Mouse (Mus musculus) cerebellum, adult (tissue): ENCODE measurements at regions not wholly inside any gene's neighbourhood (a gene's known extent, or its start where the extent isn't known, plus 50 kb on each side); places are given as distances from the start of the nearest gene placed in this dataset.

Experiments
- ATAC-seq: cut with Nextera tagmentation; 2 replicates; pipeline ENCODE4 v1.9.2; 2017; ENCODE audit warnings: mild to moderate bottlenecking, moderate library complexity, mixed read lengths; ENCODE audit not compliant: insufficient number of reproducible peaks, low FRiP score, low TSS enrichment

DNA sequence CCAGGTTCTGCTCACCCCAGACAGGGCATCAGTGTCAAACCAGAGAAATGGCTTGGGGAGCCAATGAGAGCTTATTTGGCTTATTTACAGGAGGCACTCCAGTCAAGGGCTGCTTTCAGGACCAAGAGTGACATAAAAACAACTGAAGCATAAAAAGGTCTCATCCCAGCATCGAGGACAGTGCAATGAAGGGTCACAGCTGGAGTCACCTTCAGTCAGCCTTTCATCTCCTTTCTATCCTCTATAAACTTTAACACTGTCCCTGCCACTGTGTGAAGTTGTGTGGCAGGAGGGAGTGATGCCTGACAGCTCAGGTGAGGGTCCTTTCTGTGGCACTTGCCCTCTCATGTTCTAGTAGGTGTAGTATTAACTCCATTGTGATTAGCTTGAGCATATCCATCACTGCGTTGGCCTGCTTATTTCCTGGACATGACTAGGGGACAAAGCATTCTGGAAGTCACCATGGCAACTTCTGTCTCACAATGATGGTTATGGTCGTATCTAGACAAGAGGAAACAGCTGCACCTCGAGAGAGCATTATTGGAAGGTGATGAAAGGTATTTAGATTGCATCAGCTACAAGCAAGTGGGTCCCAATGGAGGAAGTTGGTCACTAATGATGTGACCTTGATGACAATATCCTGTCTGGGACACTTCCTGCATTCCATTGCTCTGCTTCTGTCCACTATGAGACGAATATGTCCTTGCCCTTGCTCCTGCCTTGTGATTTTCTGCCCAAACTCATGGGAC, 87.8 kb upstream of the Enpp6 start:
- no peak for ATAC-seq

DNA sequence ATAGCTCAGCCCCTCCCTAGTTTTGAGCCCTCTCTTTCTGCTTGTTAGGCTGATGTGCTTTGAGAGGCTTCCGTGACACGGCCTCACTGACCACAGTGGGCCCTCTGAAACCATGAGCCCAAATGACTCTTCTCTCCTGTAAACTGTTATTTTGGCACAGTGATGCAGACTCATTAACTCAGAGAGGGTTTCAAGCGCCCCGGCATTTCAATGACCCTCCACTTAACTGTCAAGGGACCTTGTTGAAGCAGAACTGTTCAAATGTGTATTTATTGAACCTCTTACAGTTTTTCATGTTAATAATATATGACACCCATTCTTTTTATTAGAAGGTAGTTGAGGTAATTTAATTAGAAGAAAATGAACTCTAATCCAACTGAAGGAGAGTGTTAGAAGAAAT, 85.9 kb upstream of the Enpp6 start:
- no peak for ATAC-seq

DNA sequence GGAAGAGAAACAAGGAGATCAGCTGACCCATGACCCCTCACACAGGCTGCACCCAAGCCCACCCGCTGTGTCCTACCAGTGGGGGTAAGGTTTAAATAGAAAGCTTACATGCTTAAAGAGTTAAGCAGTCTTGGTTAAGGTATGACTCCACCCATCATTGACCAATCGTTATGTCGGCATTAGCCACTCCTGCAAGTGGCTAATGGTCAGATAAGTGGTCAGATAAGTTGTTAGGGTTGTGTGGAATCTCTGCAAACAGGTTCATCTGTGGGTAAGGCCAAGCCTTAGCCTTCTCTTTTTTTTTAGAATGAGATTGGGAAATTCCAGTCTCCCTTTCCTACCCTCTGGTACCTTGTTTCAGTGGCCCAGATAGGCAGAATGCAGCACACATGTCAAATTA, 82.0 kb upstream of the Enpp6 start:
- no peak for ATAC-seq

DNA sequence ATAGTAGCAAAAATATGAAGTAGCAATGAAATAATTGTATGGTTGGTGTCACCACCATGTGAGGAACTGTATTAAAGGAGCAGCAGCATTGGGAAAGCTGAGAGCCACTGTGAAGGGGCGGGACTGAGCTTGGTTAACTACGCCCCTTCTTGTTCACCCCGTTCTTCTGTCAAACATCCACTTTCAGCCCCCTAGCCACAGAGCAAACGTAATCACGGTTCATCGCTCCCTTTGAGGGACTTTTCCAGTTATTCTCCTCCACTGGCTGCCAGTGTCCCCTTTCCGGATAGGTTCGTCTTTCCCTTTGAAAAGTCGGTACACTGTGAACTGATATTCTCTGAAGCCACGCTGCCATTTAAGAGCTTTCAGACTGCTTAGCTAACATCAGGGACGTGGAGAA, 79.3 kb upstream of the Enpp6 start:
- ATAC-seq: no peak

DNA sequence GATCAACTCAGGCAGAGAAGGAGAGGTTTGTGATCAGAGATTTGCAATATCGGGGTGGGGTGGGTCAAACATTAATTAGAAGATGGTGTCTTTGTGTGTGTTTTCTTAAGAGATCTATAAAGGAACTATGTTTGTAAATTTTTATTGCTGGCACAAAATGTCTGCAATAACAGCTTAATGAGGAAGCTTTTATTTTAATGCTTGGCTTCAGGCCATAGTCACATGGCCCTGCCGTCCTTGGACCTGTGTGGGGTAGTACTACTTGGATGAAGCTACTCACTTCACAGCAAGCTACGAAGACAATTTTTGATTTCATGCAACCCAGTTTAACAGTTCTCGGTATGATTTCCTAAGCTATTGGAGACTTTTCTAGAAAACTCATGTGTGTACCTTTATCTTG, 78.5 kb upstream of the Enpp6 start:
- ATAC-seq: no peak

DNA sequence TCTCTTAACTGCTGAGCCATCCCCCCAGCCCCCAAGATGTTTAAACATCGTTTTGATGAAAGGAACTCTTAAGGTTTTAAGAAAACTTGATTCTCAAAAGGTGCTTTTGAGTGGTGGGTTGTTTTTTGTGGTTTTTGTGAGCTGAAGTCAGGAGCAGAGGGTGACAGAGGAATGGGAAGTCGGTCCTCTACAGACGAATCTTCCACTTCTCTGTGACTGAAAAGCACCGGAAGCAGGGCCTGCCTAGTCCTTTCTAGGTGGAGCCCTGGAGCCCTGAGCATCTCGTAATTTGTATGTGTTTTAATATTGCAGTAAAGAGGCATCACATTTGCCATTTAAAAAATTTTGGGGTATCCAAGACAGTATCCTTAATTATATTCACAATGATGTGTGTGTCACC, 72.7 kb upstream of the Enpp6 start:
- no peak for ATAC-seq

DNA sequence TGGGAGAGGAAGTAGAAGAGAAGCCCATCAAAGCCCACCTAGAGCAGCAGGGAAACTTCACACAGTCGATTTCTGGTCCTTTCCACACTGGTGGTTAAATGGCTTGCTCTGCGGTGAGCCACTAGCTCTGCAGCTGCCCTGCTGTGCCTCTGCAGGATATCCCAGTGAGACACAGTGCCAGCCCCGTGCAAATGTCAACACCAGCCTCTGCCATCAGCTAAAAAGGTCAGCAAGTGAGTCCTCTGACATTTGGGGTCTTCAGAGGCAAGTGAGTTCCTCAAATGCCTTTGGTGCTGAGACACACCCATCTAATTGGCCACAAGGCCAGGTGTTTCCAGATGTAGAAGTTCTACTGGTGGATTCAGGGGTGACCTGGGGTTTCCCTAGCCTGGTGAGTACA, 66.6 kb upstream of the Enpp6 start:
- no peak for ATAC-seq

DNA sequence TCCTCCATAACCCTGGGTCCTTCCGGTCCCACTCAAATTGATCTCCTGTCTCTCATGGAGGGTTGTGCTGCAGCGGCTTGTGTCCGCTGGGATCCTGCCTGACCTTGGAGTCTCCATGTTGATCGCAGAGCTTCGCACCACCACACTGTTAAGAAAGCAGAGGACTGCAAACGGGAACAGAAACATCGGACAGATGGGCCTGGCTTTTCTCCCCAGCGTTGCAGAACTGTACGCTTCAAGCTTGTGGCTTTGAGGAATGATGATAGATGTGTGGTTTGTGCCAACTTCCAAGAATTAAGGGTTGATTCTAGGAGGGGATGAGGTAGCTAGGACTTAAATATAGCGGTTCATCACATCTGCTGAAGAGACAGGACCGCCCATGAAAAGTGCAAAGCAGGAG, 65.6 kb upstream of the Enpp6 start:
- no peak for ATAC-seq

DNA sequence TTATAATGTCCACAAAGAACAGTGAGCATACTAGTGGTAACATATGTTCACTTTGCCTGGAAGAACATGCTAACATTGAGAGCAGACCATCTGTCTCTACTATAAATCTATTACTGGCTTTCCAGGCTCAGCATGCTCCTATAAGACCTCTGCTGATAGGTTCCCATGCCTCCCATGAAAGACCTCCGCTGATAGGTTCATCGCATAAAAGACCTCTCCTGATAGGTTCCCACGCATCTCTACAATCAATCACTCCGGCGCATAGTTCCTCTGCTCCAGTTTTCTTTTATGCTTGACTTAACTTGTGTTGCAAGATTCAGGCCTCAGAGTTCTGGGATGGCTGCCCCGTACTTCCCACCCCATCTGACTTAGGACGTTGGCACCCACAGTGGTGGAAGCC, 65.1 kb upstream of the Enpp6 start:
- ATAC-seq: no peak

DNA sequence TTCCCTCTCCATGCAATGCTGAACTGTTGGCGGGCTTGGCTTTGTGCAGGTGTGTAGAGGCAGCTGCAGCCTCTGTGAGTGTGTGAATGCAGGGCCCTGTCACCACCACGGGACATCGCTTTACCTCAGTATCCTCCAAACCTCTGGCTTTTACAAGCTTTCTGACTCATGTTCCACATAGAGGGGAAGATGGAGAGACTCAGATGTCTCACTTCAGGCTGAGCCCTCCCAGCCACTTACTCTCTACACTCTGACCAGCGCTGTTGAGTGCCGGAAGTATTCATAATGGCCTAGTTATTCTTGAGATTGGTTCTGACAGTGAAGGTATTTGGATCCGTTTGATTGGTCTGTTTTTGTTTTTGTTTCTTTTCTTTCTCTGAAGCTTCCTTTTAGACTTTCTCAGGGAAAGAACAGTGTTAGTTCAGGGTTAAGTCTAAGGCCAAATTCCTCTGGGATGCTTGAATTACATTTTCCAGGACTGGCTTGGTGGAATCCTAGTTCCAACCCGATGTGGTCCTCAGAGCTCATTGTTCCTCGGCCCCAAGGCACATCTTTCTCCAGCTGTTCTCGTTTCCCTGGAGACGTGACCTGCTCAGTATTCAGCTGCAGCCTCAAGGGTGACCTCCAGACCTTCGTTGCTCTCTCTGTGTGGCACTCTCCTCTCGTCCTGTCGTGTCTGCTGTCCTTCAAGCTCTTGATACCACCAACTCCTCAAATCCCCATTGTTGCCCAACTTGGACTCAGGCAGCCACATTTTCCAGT, 61.7 kb upstream of the Enpp6 start:
- no peak for ATAC-seq

DNA sequence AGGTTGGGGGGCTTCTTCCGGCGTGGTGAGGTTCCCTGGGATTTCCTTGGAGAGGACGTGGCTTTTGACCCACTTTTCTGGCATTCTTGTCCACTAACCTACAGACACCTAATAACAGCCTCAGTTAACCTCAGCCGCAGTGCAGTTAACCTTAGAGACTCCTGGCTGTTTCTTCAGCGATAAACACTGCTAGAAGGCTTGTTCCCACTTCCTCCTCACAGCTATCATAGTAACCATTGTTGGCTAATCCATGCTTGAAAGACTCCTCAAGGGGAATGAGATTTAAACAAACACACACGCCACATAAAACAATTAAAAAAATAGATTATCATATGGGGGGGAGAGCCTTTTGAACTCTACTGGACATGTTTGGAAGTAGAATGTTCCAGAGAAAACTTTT, 58.0 kb upstream of the Enpp6 start:
- no peak for ATAC-seq

DNA sequence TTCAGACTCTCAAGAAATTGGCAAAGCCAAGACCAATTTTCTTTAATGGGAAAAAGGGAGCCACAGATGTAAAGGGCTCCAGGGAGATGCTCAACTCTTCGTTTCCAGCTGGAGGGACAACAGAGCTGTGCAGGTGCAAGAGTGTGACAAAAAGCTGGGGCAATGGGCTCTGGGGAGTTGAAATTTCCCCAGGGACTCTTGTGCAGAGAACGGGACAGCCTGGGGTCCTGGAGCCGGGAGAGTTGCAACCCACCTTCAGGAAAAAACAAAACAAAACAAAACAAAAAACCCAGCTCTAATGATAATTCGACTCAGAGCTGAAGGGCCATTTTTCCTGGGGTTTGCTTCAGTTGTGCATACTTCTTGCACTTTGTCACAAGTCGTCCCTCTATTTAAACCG, 57.0 kb upstream of the Enpp6 start:
- no peak for ATAC-seq

DNA sequence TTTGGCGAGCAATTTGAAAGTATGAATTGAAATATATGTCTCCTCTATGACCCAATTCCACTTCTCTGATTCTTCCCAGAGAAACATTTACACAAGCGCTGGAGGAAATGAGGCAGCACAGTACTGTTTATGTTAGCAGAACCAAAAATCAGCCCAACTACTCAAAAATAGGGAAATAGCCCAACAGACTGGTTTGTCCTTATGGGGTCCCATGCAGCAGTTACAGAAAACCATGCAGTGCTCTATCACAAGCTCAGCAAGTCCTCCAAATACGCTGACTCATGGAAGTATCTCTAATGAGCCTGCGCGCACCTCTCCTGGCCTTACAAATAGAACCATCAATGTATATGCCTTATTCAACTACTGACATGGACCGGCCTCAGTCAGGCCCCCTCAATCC, 55.4 kb upstream of the Enpp6 start:
- ATAC-seq: no peak

DNA sequence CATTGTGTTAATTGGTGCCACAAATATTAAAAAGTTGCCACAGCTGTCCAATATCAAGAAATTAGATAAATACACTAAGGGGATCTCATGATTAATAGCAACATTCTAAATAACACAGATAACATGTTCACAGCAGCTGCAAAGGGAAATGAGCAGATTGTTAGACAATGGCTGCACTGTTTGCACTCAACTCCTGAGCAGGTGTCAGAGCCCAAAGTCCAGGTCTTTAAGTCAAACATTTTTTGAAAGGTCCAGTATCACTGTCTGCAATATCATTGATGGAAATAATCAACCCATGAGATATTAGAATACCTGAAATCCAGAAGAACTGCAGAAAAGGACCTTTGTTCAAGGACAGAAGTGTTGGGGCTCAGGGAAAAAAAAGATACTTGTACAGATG, 53.4 kb upstream of the Enpp6 start:
- no peak for ATAC-seq

DNA sequence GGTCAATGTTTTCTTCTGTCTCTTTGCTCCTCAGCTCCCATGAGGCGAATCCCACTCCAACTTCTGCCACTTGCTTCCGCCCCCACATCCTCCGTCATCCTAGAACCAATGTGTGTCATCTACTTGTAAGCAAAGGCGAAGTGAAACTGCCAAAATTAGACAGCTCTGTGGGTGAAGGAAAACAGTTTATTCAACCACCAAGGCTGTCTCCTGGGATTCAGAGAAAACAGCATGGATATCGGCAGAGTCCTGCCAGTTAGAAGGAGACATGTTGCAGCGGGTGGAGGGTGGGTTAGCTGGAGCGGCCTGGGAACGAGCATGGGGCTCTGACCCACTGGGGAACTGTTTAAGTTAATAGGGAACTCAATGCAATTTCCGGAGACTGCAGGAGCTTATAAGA, 52.4 kb upstream of the Enpp6 start:
- ATAC-seq: no peak

DNA sequence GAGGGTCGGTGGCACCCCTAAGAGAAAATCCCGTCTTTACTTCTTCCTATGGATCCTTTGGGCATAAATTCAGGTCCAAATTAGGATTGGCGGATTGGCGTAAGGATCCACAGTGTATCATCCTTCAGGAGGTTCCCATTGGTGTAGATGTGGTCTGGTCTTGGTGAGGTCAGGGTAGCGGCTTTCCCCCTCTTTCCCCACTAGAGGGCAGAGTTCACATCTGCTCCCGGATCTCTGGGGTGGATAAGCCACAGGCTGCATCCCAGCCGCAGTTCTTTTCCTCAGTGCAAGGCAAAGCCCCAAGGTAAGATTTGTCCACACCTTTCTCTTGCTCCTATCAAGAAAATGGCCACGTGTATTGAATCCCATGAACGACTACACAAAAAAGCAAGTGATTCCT, 51.8 kb upstream of the Enpp6 start:
- ATAC-seq: peak; percentile 86

DNA sequence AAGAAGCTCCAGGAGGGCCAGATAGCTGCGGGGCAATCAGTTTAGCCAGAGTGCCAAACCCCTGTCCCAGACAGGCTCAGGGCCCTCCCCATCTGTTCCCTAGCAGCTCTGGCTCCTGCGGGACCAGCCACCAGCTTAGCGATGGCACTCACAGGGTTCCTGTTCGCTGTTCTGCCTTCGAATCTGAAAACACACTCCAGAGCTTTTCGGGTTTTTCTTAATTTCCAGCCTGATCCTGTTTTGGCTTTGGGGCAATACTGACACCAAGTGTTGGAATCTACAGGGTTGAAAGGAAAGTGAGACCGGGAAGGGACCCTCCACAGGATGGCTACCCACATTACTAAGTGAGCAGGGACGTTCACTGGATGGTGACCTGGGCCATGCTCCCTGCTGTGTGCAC, 50.6 kb upstream of the Enpp6 start:
- 0 out of 2 replicates have a peak, but pooled peaks have one; percentile 31 for ATAC-seq
